Mouse (Mus musculus) hindbrain, embryonic 14.5 days (tissue): Measurements from ENCODE around the gene Cenpm. TPM values are rescaled to one million over a fixed set of nuclear protein-coding genes. Genes with fewer than 3 reads are reported as not detected.
A peak's percentile ranks its signal among the peaks of the same experiment; 100 is the strongest.

Source experiments
- ATAC-seq: fragments of 200-750 bp; cut with Nextera tagmentation; 2 replicates; pipeline ENCODE4 v1.8.0; 2017; ENCODE audit warnings: moderate number of reproducible peaks, mild to moderate bottlenecking, moderate TSS enrichment, moderate library complexity; ENCODE audit not compliant: low FRiP score
- DNase-seq: peaks from one replicate; pipeline ENCODE4 v3.0.0-alpha.2; 2015; ENCODE audit warnings: low spot score
- H3K27ac ChIP-seq: fragments of 300-500 bp; sonication (generic); 2 replicates; pipeline ENCODE4 v1.5.1; 2014; ENCODE audit warnings: mild to moderate bottlenecking, moderate library complexity
- H3K27me3 ChIP-seq: fragments of 300-500 bp; sonication (generic); 2 replicates; pipeline ENCODE4 v1.6.1; 2014; ENCODE audit warnings: mild to moderate bottlenecking, low read length, mixed read lengths; ENCODE audit not compliant: control insufficient read depth, insufficient read depth
- H3K36me3 ChIP-seq: fragments of 300-500 bp; sonication (generic); replicated peaks from 2 replicates; pipeline ENCODE4 v1.6.1; 2014; ENCODE audit not compliant: control insufficient read depth, insufficient read depth
- H3K4me1 ChIP-seq: fragments of 300-500 bp; sonication (generic); replicated peaks from 2 replicates; pipeline ENCODE4 v1.6.1; 2014; ENCODE audit warnings: antibody characterized with exemption, low read length, mixed read lengths; ENCODE audit not compliant: control insufficient read depth, insufficient read depth
- H3K4me2 ChIP-seq: fragments of 300-500 bp; sonication (generic); replicated peaks from 2 replicates; pipeline ENCODE4 v1.6.1; 2014; ENCODE audit warnings: mild to moderate bottlenecking, moderate library complexity
- H3K4me3 ChIP-seq: fragments of 300-500 bp; sonication (generic); replicated peaks from 2 replicates; pipeline ENCODE4 v1.5.1; 2014; ENCODE audit warnings: mild to moderate bottlenecking, low read length
- H3K9ac ChIP-seq: fragments of 300-500 bp; sonication (generic); 2 replicates; pipeline ENCODE4 v1.6.1; 2014
- H3K9me3 ChIP-seq: fragments of 300-500 bp; sonication (generic); 2 replicates; pipeline ENCODE4 v1.6.1; 2016; ENCODE audit warnings: low read length; ENCODE audit not compliant: control insufficient read depth
- WGBS: fragments of 180-500 bp; shearing (Covaris S2); extraction: QIAGEN DNeasy Blood & Tissue Kit; methylation state at CpG from one replicate; pipeline ENCODE4 v1.1.7; 2014; 5-methylcytosine and 5-hydroxymethylcytosine counted together
- polyA plus RNA-seq: library from polyadenylated mRNA; unstranded; fragments of >200 nt; fragmentation: Nextera tagmentation; extraction: Ambion mirVana; gene quantifications from 2 replicates; pipeline ENCODE4 v1.2.1, GENCODE M21; 2014

Gene Cenpm
- polyA plus RNA-seq, 1 experiment from 2014 or later, result 18.0 TPM

GRCm38 (mm10) chr15:82223251-82223650, 21.3 kb downstream of the Cenpm start:
- H3K4me2 ChIP-seq, result no peak overlapping the region

GRCm38 (mm10) chr15:82221104-82221860, 23.3 kb downstream of the Cenpm start:
- no peak for ATAC-seq
- Histone ChIP-seq H3K27me3 (peaks cover 8% of the 10 kb centered on the region), H3K9me3 (no peaks in the 10 kb centered on the region), H3K36me3 (no peaks in the 10 kb centered on the region), H3K9ac (no peak overlapping the region), H3K4me2 (no peak overlapping the region), H3K4me3 (no peak overlapping the region), H3K4me1 (peaks cover 11% of the 10 kb centered on the region; the same call in 1 of the 2 replicates), H3K27ac (no peak overlapping the region)
- DNase-seq, result no peak
- 70% methylated on average over 14 of the region's 14 CpGs for WGBS

More at GRCm38 (mm10) chr15:82223251-82223650, 21.3 kb downstream of the Cenpm start:
- 67% methylated on average over 7 of the region's 7 CpGs for WGBS
- DNase-seq (no peak), ATAC-seq (peak; percentile 18; the same call in 1 of the 2 replicates)
- Histone ChIP-seq H3K9me3 (no peaks in the 10 kb centered on the region), H3K27ac (no peak overlapping the region), H3K4me1 (peaks cover 11% of the 10 kb centered on the region; the same call in 1 of the 2 replicates), H3K36me3 (no peaks in the 10 kb centered on the region), H3K27me3 (peaks cover 8% of the 10 kb centered on the region; the same call in 1 of the 2 replicates), H3K9ac (no peak overlapping the region), H3K4me3 (no peak overlapping the region)

GRCm38 (mm10) chr15:82220003-82220675, 24.4 kb downstream of the Cenpm start:
- no peak overlapping the region for H3K9ac ChIP-seq
- H3K36me3 ChIP-seq, result no peaks in the 10 kb centered on the region
- DNase-seq, result no peak
- 49% methylated on average over 12 of the region's 12 CpGs for WGBS
- H3K4me1 ChIP-seq, result peaks cover 15% of the 10 kb centered on the region; the same call in 1 of the 2 replicates
- no peak overlapping the region for H3K27ac ChIP-seq
- no peak overlapping the region for H3K4me2 ChIP-seq
- no peak overlapping the region for H3K4me3 ChIP-seq
- H3K27me3 ChIP-seq, result peaks cover 19% of the 10 kb centered on the region
- H3K9me3 ChIP-seq, result no peaks in the 10 kb centered on the region
- ATAC-seq, result no peak

GRCm38 (mm10) chr15:82218778-82219666, 25.5 kb downstream of the Cenpm start:
- no peak overlapping the region for H3K9ac ChIP-seq
- H3K27me3 ChIP-seq, result peaks cover 21% of the 10 kb centered on the region
- peaks cover 9% of the 10 kb centered on the region; the same call in 1 of the 2 replicates for H3K4me1 ChIP-seq
- 80% methylated on average over 26 of the region's 26 CpGs for WGBS
- H3K27ac ChIP-seq, result no peak overlapping the region
- H3K9me3 ChIP-seq, result no peaks in the 10 kb centered on the region
- no peak for DNase-seq
- no peaks in the 10 kb centered on the region for H3K36me3 ChIP-seq
- ATAC-seq, result no peak
- H3K4me2 ChIP-seq, result no peak overlapping the region
- no peak overlapping the region for H3K4me3 ChIP-seq

GRCm38 (mm10) chr15:82217980-82218379, 26.6 kb downstream of the Cenpm start:
- no peak for DNase-seq
- Histone ChIP-seq H3K27ac (no peak overlapping the region), H3K36me3 (no peaks in the 10 kb centered on the region), H3K4me3 (no peak overlapping the region), H3K9ac (no peak overlapping the region), H3K4me2 (no peak overlapping the region), H3K9me3 (no peaks in the 10 kb centered on the region), H3K4me1 (0 out of 2 replicates have a peak, but pooled peaks cover 4% of the 10 kb centered on the region), H3K27me3 (peaks cover 31% of the 10 kb centered on the region)
- 27% methylated on average over 9 of the region's 9 CpGs for WGBS
- ATAC-seq, result no peak

- WGBS, result 9% methylated on average over 7 of the region's 7 CpGs
- no peak for DNase-seq
Measured at GRCm38 (mm10) chr15:82217039-82217438, 27.5 kb downstream of the Cenpm start.

GRCm38 (mm10) chr15:82216142-82216827, 28.3 kb downstream of the Cenpm start:
- Histone ChIP-seq H3K9ac (no peak overlapping the region), H3K4me2 (no peak overlapping the region), H3K4me3 (no peak overlapping the region), H3K9me3 (no peaks in the 10 kb centered on the region), H3K27me3 (peaks cover 48% of the 10 kb centered on the region), H3K27ac (no peak overlapping the region), H3K36me3 (no peaks in the 10 kb centered on the region), H3K4me1 (peaks cover 10% of the 10 kb centered on the region; the same call in 1 of the 2 replicates)
- ATAC-seq (no peak), DNase-seq (no peak)
- 37% methylated on average over 20 of the region's 20 CpGs for WGBS

More at GRCm38 (mm10) chr15:82217039-82217438, 27.5 kb downstream of the Cenpm start:
- H3K9ac ChIP-seq, result no peak overlapping the region
- ATAC-seq, result no peak
- H3K4me1 ChIP-seq, result peaks cover 7% of the 10 kb centered on the region; the same call in 1 of the 2 replicates
- H3K36me3 ChIP-seq, result no peaks in the 10 kb centered on the region
- no peak overlapping the region for H3K27ac ChIP-seq
- H3K9me3 ChIP-seq, result no peaks in the 10 kb centered on the region
- H3K4me3 ChIP-seq, result no peak overlapping the region
- H3K27me3 ChIP-seq, result peaks cover 41% of the 10 kb centered on the region
- H3K4me2 ChIP-seq, result no peak overlapping the region

GRCm38 (mm10) chr15:82215332-82216046, 29.1 kb downstream of the Cenpm start:
- ATAC-seq, result no peak
- no peaks in the 10 kb centered on the region for H3K9me3 ChIP-seq
- 30% methylated on average over 11 of the region's 11 CpGs for WGBS

More at GRCm38 (mm10) chr15:82215332-82216046, 29.1 kb downstream of the Cenpm start:
- H3K4me3 ChIP-seq, result no peak overlapping the region
- H3K27me3 ChIP-seq, result peaks cover 56% of the 10 kb centered on the region
- no peak for DNase-seq
- no peaks in the 10 kb centered on the region for H3K36me3 ChIP-seq
- no peak overlapping the region for H3K27ac ChIP-seq
- H3K9ac ChIP-seq, result no peak overlapping the region
- peaks cover 10% of the 10 kb centered on the region; the same call in 1 of the 2 replicates for H3K4me1 ChIP-seq
- H3K4me2 ChIP-seq, result no peak overlapping the region
